Mouse (Mus musculus): ENCODE data around the gene Camta1. TPM values are rescaled to one million over a fixed set of nuclear protein-coding genes. Genes with fewer than 3 reads are reported as not detected.

Camta1 gene
- polyA plus RNA-seq, 1 experiment from 2014 or later = 78.7 TPM

GRCm38 (mm10) chr4:151569586-151569985 is 292.1 kb downstream of the Camta1 start:
- no peak overlapping the region for H3K9ac ChIP-seq
- no peak overlapping the region for H3K4me2 ChIP-seq
- no peak for ATAC-seq (ENCODE audit: borderline replicate concordance, extremely low read depth, low FRiP score, low TSS enrichment)
- no peaks in the 10 kb centered on the region for H3K36me3 ChIP-seq
- no peaks in the 10 kb centered on the region for H3K9me3 ChIP-seq
- H3K27ac ChIP-seq = no peak overlapping the region
- 74% methylated on average over 3 of the region's 3 CpGs for WGBS
- no peaks in the 10 kb centered on the region for H3K4me1 ChIP-seq
- no peaks in the 10 kb centered on the region for H3K27me3 ChIP-seq
- H3K4me3 ChIP-seq = no peak overlapping the region

GRCm38 (mm10) chr4:151568887-151569286 is 292.8 kb downstream of the Camta1 start:
- no peak for ATAC-seq (ENCODE audit: borderline replicate concordance, extremely low read depth, low FRiP score, low TSS enrichment)
- 54% methylated on average over 7 of the region's 7 CpGs for WGBS
- Histone ChIP-seq H3K4me2 (no peak overlapping the region), H3K27ac (no peak overlapping the region), H3K36me3 (no peaks in the 10 kb centered on the region), H3K9me3 (no peaks in the 10 kb centered on the region), H3K9ac (no peak overlapping the region), H3K4me3 (no peak overlapping the region), H3K27me3 (no peaks in the 10 kb centered on the region), H3K4me1 (no peaks in the 10 kb centered on the region)

- H3K4me1 ChIP-seq = no peaks in the 10 kb centered on the region
- no peak overlapping the region for H3K4me3 ChIP-seq
- H3K9me3 ChIP-seq = no peaks in the 10 kb centered on the region
- no peak overlapping the region for H3K9ac ChIP-seq
- H3K36me3 ChIP-seq = no peaks in the 10 kb centered on the region
- ATAC-seq (ENCODE audit: borderline replicate concordance, extremely low read depth, low FRiP score, low TSS enrichment) = no peak
- 81% methylated on average over 4 of the region's 4 CpGs for WGBS
- H3K27ac ChIP-seq = no peak overlapping the region
- no peaks in the 10 kb centered on the region for H3K27me3 ChIP-seq
- H3K4me2 ChIP-seq = no peak overlapping the region
Observed at GRCm38 (mm10) chr4:151567105-151567504, 294.6 kb downstream of the Camta1 start.

GRCm38 (mm10) chr4:151555505-151555904 is 306.2 kb downstream of the Camta1 start:
- Histone ChIP-seq H3K4me3 (no peak overlapping the region), H3K9ac (no peak overlapping the region), H3K36me3 (no peaks in the 10 kb centered on the region), H3K4me1 (peaks cover 8% of the 10 kb centered on the region; the same call in 1 of the 2 replicates), H3K9me3 (no peaks in the 10 kb centered on the region), H3K4me2 (no peak overlapping the region), H3K27ac (no peak overlapping the region), H3K27me3 (no peaks in the 10 kb centered on the region)
- ATAC-seq (ENCODE audit: borderline replicate concordance, extremely low read depth, low FRiP score, low TSS enrichment) = peak; percentile 72; the same call in 1 of the 2 replicates
- 40% methylated on average over 9 of the region's 9 CpGs for WGBS

GRCm38 (mm10) chr4:151549523-151549922 is 312.2 kb downstream of the Camta1 start:
- H3K27me3 ChIP-seq = no peaks in the 10 kb centered on the region
- H3K4me3 ChIP-seq = no peak overlapping the region
- no peaks in the 10 kb centered on the region for H3K36me3 ChIP-seq
- H3K9me3 ChIP-seq = no peaks in the 10 kb centered on the region
- ATAC-seq (ENCODE audit: borderline replicate concordance, extremely low read depth, low FRiP score, low TSS enrichment) = no peak
- no peaks in the 10 kb centered on the region for H3K4me1 ChIP-seq
- H3K9ac ChIP-seq = no peak overlapping the region
- H3K27ac ChIP-seq = no peak overlapping the region
- 25% methylated on average over 10 of the region's 10 CpGs for WGBS
- H3K4me2 ChIP-seq = no peak overlapping the region

- Histone ChIP-seq H3K9ac (no peak overlapping the region), H3K4me2 (no peak overlapping the region), H3K27me3 (no peaks in the 10 kb centered on the region), H3K4me1 (no peaks in the 10 kb centered on the region), H3K27ac (no peak overlapping the region), H3K36me3 (no peaks in the 10 kb centered on the region), H3K9me3 (no peaks in the 10 kb centered on the region), H3K4me3 (no peak overlapping the region)
- 60% methylated on average over 3 of the region's 3 CpGs for WGBS
- ATAC-seq (ENCODE audit: borderline replicate concordance, extremely low read depth, low FRiP score, low TSS enrichment) = no peak
Observed at GRCm38 (mm10) chr4:151545452-151545851, 316.2 kb downstream of the Camta1 start.

- H3K4me1 ChIP-seq = no peaks in the 10 kb centered on the region
- no peaks in the 10 kb centered on the region for H3K9me3 ChIP-seq
- no peak overlapping the region for H3K4me2 ChIP-seq
- ATAC-seq (ENCODE audit: borderline replicate concordance, extremely low read depth, low FRiP score, low TSS enrichment) = no peak
- H3K9ac ChIP-seq = no peak overlapping the region
- WGBS = 59% methylated on average over 5 of the region's 5 CpGs
- no peak overlapping the region for H3K27ac ChIP-seq
- H3K27me3 ChIP-seq = no peaks in the 10 kb centered on the region
- no peaks in the 10 kb centered on the region for H3K36me3 ChIP-seq
- no peak overlapping the region for H3K4me3 ChIP-seq
Observed at GRCm38 (mm10) chr4:151544191-151544590, 317.5 kb downstream of the Camta1 start.

GRCm38 (mm10) chr4:151540546-151540945 is 321.1 kb downstream of the Camta1 start:
- no peaks in the 10 kb centered on the region for H3K36me3 ChIP-seq
- no peaks in the 10 kb centered on the region; the same call in 1 of the 2 replicates for H3K27me3 ChIP-seq
- H3K9ac ChIP-seq = no peak overlapping the region
- no peaks in the 10 kb centered on the region for H3K4me1 ChIP-seq
- no peak overlapping the region for H3K4me2 ChIP-seq
- ATAC-seq (ENCODE audit: borderline replicate concordance, extremely low read depth, low FRiP score, low TSS enrichment) = no peak
- no peaks in the 10 kb centered on the region for H3K9me3 ChIP-seq
- no peak overlapping the region for H3K27ac ChIP-seq
- H3K4me3 ChIP-seq = no peak overlapping the region
- WGBS = 56% methylated on average over 6 of the region's 6 CpGs

GRCm38 (mm10) chr4:151539881-151540280 is 321.8 kb downstream of the Camta1 start:
- H3K27ac ChIP-seq = no peak overlapping the region
- no peak overlapping the region for H3K9ac ChIP-seq
- H3K4me1 ChIP-seq = no peaks in the 10 kb centered on the region
- H3K4me2 ChIP-seq = no peak overlapping the region
- no peak overlapping the region for H3K4me3 ChIP-seq
- no peaks in the 10 kb centered on the region; the same call in 1 of the 2 replicates for H3K27me3 ChIP-seq
- ATAC-seq (ENCODE audit: borderline replicate concordance, extremely low read depth, low FRiP score, low TSS enrichment) = no peak
- no peaks in the 10 kb centered on the region for H3K36me3 ChIP-seq
- WGBS = 80% methylated on average over 5 of the region's 5 CpGs
- H3K9me3 ChIP-seq = no peaks in the 10 kb centered on the region

- WGBS = 61% methylated on average over 10 of the region's 10 CpGs
- no peaks in the 10 kb centered on the region for H3K9me3 ChIP-seq
- no peak overlapping the region for H3K9ac ChIP-seq
- no peaks in the 10 kb centered on the region for H3K4me1 ChIP-seq
- H3K4me2 ChIP-seq = no peak overlapping the region
- H3K4me3 ChIP-seq = no peak overlapping the region
- H3K27me3 ChIP-seq = no peaks in the 10 kb centered on the region; the same call in 1 of the 2 replicates
- no peak for ATAC-seq (ENCODE audit: borderline replicate concordance, extremely low read depth, low FRiP score, low TSS enrichment)
- no peaks in the 10 kb centered on the region for H3K36me3 ChIP-seq
- no peak overlapping the region for H3K27ac ChIP-seq
Observed at GRCm38 (mm10) chr4:151539167-151539525, 322.5 kb downstream of the Camta1 start.

- no peaks in the 10 kb centered on the region for H3K36me3 ChIP-seq
- H3K4me3 ChIP-seq = no peak overlapping the region
- no peak for ATAC-seq (ENCODE audit: borderline replicate concordance, extremely low read depth, low FRiP score, low TSS enrichment)
- H3K4me1 ChIP-seq = no peaks in the 10 kb centered on the region
- H3K27ac ChIP-seq = no peak overlapping the region
- no peaks in the 10 kb centered on the region; the same call in 1 of the 2 replicates for H3K27me3 ChIP-seq
- no peaks in the 10 kb centered on the region for H3K9me3 ChIP-seq
- WGBS = 65% methylated on average over 18 of the region's 18 CpGs
- no peak overlapping the region for H3K4me2 ChIP-seq
- no peak overlapping the region for H3K9ac ChIP-seq
Observed at GRCm38 (mm10) chr4:151538446-151539166, 323.1 kb downstream of the Camta1 start.

- no peak for ATAC-seq (ENCODE audit: borderline replicate concordance, extremely low read depth, low FRiP score, low TSS enrichment)
- Histone ChIP-seq H3K27me3 (no peaks in the 10 kb centered on the region; the same call in 1 of the 2 replicates), H3K9me3 (no peaks in the 10 kb centered on the region), H3K4me3 (no peak overlapping the region), H3K9ac (no peak overlapping the region), H3K4me2 (no peak overlapping the region), H3K36me3 (no peaks in the 10 kb centered on the region), H3K4me1 (no peaks in the 10 kb centered on the region), H3K27ac (no peak overlapping the region)
- WGBS = 31% methylated on average over 9 of the region's 9 CpGs
Observed at GRCm38 (mm10) chr4:151535916-151536450, 325.7 kb downstream of the Camta1 start.

All from lung, embryonic 15.5 days (tissue).